Comparison of ENCODE assay signal across 26 mouse cellular contexts in genomic region chr16:24506237-24506636, GRCm38 (mm10).
"Had no signal": no experiment of that assay in that cellular context is flagged by ENCODE, and none has a peak within 500 bp of the region (broad histone marks: within the 10 kb centered on the region; RNA-seq: fewer than 3 reads in every experiment).

No protein-coding gene starts in this region.

- H3K27ac ChIP-seq: heart, adult 2 months; heart, embryonic 13.5 days; heart, embryonic 15.5 days; hindbrain, embryonic 10.5 days; hindbrain, embryonic 12.5 days; hindbrain, embryonic 14.5 days; kidney, embryonic 15.5 days; kidney, postnatal 0 days; left cerebral cortex, adult 2 months; limb, embryonic 10.5 days; limb, embryonic 12.5 days; liver, embryonic 13.5 days; liver, embryonic 15.5 days had no signal

- H3K4me2 ChIP-seq: heart, embryonic 11.5 days; heart, embryonic 13.5 days; heart, embryonic 15.5 days; hindbrain, embryonic 12.5 days; hindbrain, embryonic 14.5 days; kidney, embryonic 15.5 days; limb, embryonic 12.5 days; liver, embryonic 11.5 days; liver, embryonic 13.5 days; liver, embryonic 15.5 days had no signal

- H3K36me3 ChIP-seq: heart, embryonic 13.5 days; heart, embryonic 15.5 days; hindbrain, embryonic 10.5 days; hindbrain, embryonic 12.5 days; kidney, embryonic 15.5 days; limb, embryonic 10.5 days; limb, embryonic 12.5 days; liver, embryonic 13.5 days; liver, embryonic 15.5 days had no signal

- H3K9ac ChIP-seq: heart, embryonic 13.5 days; heart, embryonic 15.5 days; hindbrain, embryonic 12.5 days; hindbrain, embryonic 14.5 days; kidney, embryonic 15.5 days; limb, embryonic 12.5 days; liver, embryonic 13.5 days; liver, embryonic 15.5 days had no signal

- H3K27me3 ChIP-seq: heart, embryonic 13.5 days; heart, embryonic 15.5 days; hindbrain, embryonic 12.5 days; kidney, embryonic 15.5 days; limb, embryonic 12.5 days; liver, embryonic 13.5 days; liver, embryonic 15.5 days had no signal

- H3K9me3 ChIP-seq: heart, embryonic 13.5 days; heart, embryonic 15.5 days; hindbrain, embryonic 10.5 days; hindbrain, embryonic 12.5 days; kidney, embryonic 15.5 days; limb, embryonic 10.5 days; limb, embryonic 12.5 days; liver, embryonic 13.5 days; liver, embryonic 15.5 days had no signal

- DNase-seq: gastrocnemius, postnatal 25 days; heart, adult 2 months; heart, postnatal 14 days; heart, postnatal 4 days; kidney, adult 11 months; kidney, adult 2 months; kidney, adult 9 months; kidney, postnatal 14 days; kidney, postnatal 36 days; liver; liver, embryonic 13.5 days had no signal

- H3K4me1 ChIP-seq: liver, embryonic 13.5 days had no signal

- H3K4me3 ChIP-seq: heart, adult 2 months; heart, embryonic 13.5 days; heart, embryonic 15.5 days; hindbrain, embryonic 10.5 days; hindbrain, embryonic 12.5 days; kidney, embryonic 15.5 days; left cerebral cortex, adult 2 months; limb, embryonic 10.5 days; limb, embryonic 12.5 days; liver, embryonic 13.5 days; liver, embryonic 15.5 days had no signal

- ATAC-seq: hindbrain, embryonic 16.5 days; intestine, embryonic 16.5 days had no signal
